Mouse (Mus musculus) lung, embryonic 15.5 days (tissue): ENCODE data around the gene Nav2. TPM values are rescaled to one million over a fixed set of nuclear protein-coding genes. Genes with fewer than 3 reads are reported as not detected.
A peak's percentile ranks its signal among the peaks of the same experiment; 100 is the strongest.

ENCODE experiments used
- ATAC-seq: fragments of 200-750 bp; cut with Nextera tagmentation; 2 replicates; pipeline ENCODE4 v1.8.0; 2017; ENCODE audit warnings: moderate number of reproducible peaks, borderline replicate concordance; ENCODE audit not compliant: low FRiP score, low TSS enrichment; ENCODE audit errors: extremely low read depth
- H3K27ac ChIP-seq: fragments of 300-500 bp; sonication (generic); 2 replicates; pipeline ENCODE4 v1.5.1; 2015; ENCODE audit warnings: moderate library complexity, mild to moderate bottlenecking, inconsistent platforms
- H3K27me3 ChIP-seq: fragments of 300-500 bp; sonication (generic); 2 replicates; pipeline ENCODE4 v1.6.1; 2015; ENCODE audit warnings: inconsistent platforms
- H3K36me3 ChIP-seq: fragments of 300-500 bp; sonication (generic); 2 replicates; pipeline ENCODE4 v1.6.1; 2015; ENCODE audit warnings: inconsistent platforms
- H3K4me1 ChIP-seq: fragments of 300-500 bp; sonication (generic); 2 replicates; pipeline ENCODE4 v1.6.1; 2015; ENCODE audit warnings: inconsistent platforms
- H3K4me2 ChIP-seq: fragments of 300-500 bp; sonication (generic); 2 replicates; pipeline ENCODE4 v1.6.1; 2015; ENCODE audit warnings: inconsistent platforms, mild to moderate bottlenecking, moderate library complexity
- H3K4me3 ChIP-seq: fragments of 300-500 bp; sonication (generic); 2 replicates; pipeline ENCODE4 v1.5.1; 2015; ENCODE audit warnings: mild to moderate bottlenecking, inconsistent platforms
- H3K9ac ChIP-seq: fragments of 300-500 bp; sonication (generic); 2 replicates; pipeline ENCODE4 v1.6.1; 2015; ENCODE audit warnings: inconsistent platforms
- H3K9me3 ChIP-seq: fragments of 300-500 bp; sonication (generic); 2 replicates; pipeline ENCODE4 v1.6.1; 2016; ENCODE audit warnings: inconsistent platforms
- WGBS: fragments of 180-500 bp; shearing (Covaris S2); methylation state at CpG from one replicate; pipeline ENCODE4 v1.1.7; 2015; 5-methylcytosine and 5-hydroxymethylcytosine counted together
- polyA plus RNA-seq: library from polyadenylated mRNA; unstranded; fragments of >200 nt; fragmentation: Nextera tagmentation; extraction: Ambion mirVana; gene quantifications from 2 replicates; pipeline ENCODE4 v1.2.1, GENCODE M21; 2015

The Nav2 gene
- polyA plus RNA-seq, 1 experiment from 2014 or later, result 27.6 TPM

DNA sequence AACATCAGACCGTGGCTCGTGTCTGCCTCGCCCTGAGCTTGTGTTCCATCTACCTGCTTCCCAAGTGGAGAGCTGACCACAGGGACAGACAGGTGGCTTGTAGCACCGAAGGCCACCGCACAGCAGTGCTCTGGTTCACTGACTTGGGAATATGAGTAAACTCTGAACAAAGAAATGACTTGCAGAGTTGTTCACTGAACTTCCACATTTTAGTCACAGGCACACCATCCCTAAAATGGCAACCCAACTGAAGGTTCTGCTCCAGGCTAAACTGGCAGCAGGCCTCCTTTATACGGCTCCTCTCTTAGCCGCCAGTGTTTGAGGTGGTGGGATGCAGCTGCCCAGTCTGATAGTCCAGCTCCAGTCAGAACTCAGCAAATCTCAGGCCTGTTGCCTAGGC lies 343.9 kb downstream of the Nav2 start:
- H3K27ac ChIP-seq, result no peak overlapping the region
- no peak overlapping the region for H3K4me2 ChIP-seq
- H3K4me3 ChIP-seq, result no peak overlapping the region
- peaks cover 26% of the 10 kb centered on the region for H3K4me1 ChIP-seq
- ATAC-seq, result no peak
- peaks cover 7% of the 10 kb centered on the region; the same call in 1 of the 2 replicates for H3K27me3 ChIP-seq
- H3K36me3 ChIP-seq, result no peaks in the 10 kb centered on the region
- no peak overlapping the region for H3K9ac ChIP-seq
- no peaks in the 10 kb centered on the region for H3K9me3 ChIP-seq
- WGBS, result 93% methylated on average over 7 of the region's 7 CpGs

DNA sequence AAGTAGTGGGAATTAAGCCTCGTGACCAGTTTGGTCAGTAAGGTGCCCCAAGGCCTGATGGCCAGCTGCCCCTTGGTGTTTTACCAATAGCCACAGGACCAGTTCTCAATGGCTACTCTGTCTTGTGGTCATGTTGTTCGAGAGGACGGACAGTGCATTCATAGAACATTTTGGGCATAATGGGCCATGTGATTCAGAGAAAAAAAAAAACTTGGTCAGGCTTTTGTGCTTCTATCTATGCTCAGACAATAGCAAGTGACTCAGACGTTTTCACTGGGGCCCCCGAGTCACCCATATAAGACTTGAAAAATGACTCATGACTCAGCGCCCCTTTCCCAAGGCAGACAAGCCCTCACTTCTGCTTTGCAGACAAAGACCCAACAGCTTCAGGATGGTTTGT lies 344.4 kb downstream of the Nav2 start:
- H3K9ac ChIP-seq, result no peak overlapping the region
- H3K4me3 ChIP-seq, result no peak overlapping the region
- H3K4me1 ChIP-seq, result peaks cover 24% of the 10 kb centered on the region
- no peak for ATAC-seq
- peaks cover 3% of the 10 kb centered on the region; the same call in 1 of the 2 replicates for H3K27me3 ChIP-seq
- no peak overlapping the region for H3K4me2 ChIP-seq
- no peaks in the 10 kb centered on the region for H3K36me3 ChIP-seq
- WGBS, result 84% methylated on average over 6 of the region's 6 CpGs
- H3K9me3 ChIP-seq, result no peaks in the 10 kb centered on the region
- no peak overlapping the region for H3K27ac ChIP-seq

- Histone ChIP-seq H3K27me3 (no peaks in the 10 kb centered on the region), H3K4me1 (peaks cover 3% of the 10 kb centered on the region; the same call in 1 of the 2 replicates), H3K27ac (no peak overlapping the region), H3K4me3 (no peak overlapping the region), H3K9me3 (no peaks in the 10 kb centered on the region), H3K4me2 (no peak overlapping the region), H3K36me3 (no peaks in the 10 kb centered on the region), H3K9ac (no peak overlapping the region)
- WGBS, result 93% methylated on average over 5 of the region's 5 CpGs
- ATAC-seq, result no peak
Measured at GRCm38 (mm10) chr7:49255053-49255452, 346.5 kb downstream of the Nav2 start.

GRCm38 (mm10) chr7:49257234-49257906 lies 348.9 kb downstream of the Nav2 start:
- peak overlapping the region; percentile 33; the same call in 1 of the 2 replicates for H3K27ac ChIP-seq
- no peak overlapping the region for H3K4me2 ChIP-seq
- 68% methylated on average over 13 of the region's 13 CpGs for WGBS

GRCm38 (mm10) chr7:49258088-49258487 lies 349.6 kb downstream of the Nav2 start:
- Histone ChIP-seq H3K9me3 (no peaks in the 10 kb centered on the region), H3K27ac (peak overlapping the region; percentile 33; the same call in 1 of the 2 replicates), H3K4me3 (no peak overlapping the region), H3K4me2 (no peak overlapping the region), H3K9ac (no peak overlapping the region), H3K36me3 (no peaks in the 10 kb centered on the region), H3K27me3 (no peaks in the 10 kb centered on the region), H3K4me1 (0 out of 2 replicates have a peak, but pooled peaks cover 3% of the 10 kb centered on the region)
- no peak for ATAC-seq
- 59% methylated on average over 6 of the region's 6 CpGs for WGBS

More at GRCm38 (mm10) chr7:49257234-49257906, 348.9 kb downstream of the Nav2 start:
- no peak for ATAC-seq
- Histone ChIP-seq H3K9me3 (no peaks in the 10 kb centered on the region), H3K4me1 (0 out of 2 replicates have a peak, but pooled peaks cover 3% of the 10 kb centered on the region), H3K36me3 (no peaks in the 10 kb centered on the region), H3K4me3 (no peak overlapping the region), H3K9ac (no peak overlapping the region), H3K27me3 (no peaks in the 10 kb centered on the region)

DNA sequence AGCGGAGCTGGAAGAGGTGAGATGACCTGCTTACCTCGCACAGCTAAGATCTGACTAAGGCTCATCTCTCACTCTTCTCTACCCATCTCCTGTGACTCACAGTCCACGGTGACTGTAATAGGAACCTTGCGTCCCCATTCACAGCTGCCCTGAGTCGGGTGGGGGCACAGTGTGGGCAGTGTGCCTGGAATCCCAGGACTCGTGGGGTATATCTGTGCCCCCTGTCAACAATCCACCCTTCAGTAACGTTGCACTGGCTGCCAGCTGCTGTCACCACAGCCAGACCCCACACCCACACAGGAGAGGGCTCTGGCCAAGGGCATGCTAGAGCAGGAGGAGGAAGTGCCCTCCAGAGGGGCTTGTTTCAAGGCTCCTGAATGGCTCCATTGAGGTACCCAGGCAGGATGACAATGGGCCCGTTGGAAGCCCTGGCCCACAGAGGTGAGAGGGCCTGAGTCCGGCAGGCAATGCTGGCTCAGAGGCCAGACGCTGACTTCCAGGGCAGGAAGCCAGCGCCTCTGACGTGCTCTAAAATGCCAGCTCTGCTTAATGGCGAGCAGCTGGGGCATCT lies 353.5 kb downstream of the Nav2 start:
- Histone ChIP-seq H3K9ac (no peak overlapping the region), H3K4me1 (0 out of 2 replicates have a peak, but pooled peaks cover 3% of the 10 kb centered on the region), H3K4me3 (no peak overlapping the region), H3K36me3 (no peaks in the 10 kb centered on the region), H3K27ac (no peak overlapping the region), H3K27me3 (no peaks in the 10 kb centered on the region), H3K4me2 (no peak overlapping the region), H3K9me3 (no peaks in the 10 kb centered on the region)
- 61% methylated on average over 13 of the region's 13 CpGs for WGBS
- ATAC-seq, result no peak

- Histone ChIP-seq H3K27me3 (no peaks in the 10 kb centered on the region), H3K4me3 (no peak overlapping the region), H3K4me1 (no peaks in the 10 kb centered on the region), H3K9ac (no peak overlapping the region), H3K4me2 (no peak overlapping the region), H3K36me3 (no peaks in the 10 kb centered on the region), H3K9me3 (no peaks in the 10 kb centered on the region), H3K27ac (no peak overlapping the region)
- WGBS, result 73% methylated on average over 6 of the region's 6 CpGs
- peak; percentile 27; the same call in 1 of the 2 replicates for ATAC-seq
Measured at GRCm38 (mm10) chr7:49266422-49266821, 357.9 kb downstream of the Nav2 start.

DNA sequence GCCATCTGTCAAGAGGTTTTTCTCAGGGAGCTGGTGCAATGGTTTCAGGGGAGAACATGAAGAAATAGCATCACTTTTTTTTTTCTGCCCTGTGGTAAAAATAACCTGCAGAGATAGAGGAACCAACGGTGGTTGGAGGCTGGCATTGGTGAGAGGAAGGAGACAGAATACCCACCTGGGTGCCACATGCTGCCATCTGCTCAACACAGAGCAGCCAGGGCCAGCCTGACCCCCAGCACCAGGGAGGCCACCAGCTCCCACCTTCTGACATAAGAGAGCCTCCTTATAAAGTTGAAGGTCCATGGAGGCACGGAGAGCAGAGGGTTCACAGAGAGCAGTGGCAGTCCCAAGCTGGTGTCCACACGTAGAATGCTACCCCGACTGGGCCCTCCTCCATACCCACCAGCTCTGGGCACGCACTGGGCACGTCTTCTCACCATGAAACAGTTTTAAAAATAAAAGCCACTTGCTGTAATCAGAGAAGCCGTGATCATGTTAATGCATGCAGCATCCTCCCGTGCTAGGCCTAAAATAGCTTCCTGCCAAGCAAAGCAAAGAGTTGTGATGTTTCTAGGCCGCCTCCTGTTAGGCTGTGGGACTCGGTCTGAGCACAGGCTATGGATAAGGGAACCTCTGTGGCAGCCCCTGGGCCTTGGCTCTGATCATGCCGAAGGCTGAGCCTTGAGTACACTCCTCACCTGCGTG lies 359.3 kb downstream of the Nav2 start:
- no peak for ATAC-seq
- Histone ChIP-seq H3K4me1 (peaks cover 3% of the 10 kb centered on the region; the same call in 1 of the 2 replicates), H3K27me3 (no peaks in the 10 kb centered on the region), H3K27ac (no peak overlapping the region), H3K36me3 (no peaks in the 10 kb centered on the region), H3K9me3 (no peaks in the 10 kb centered on the region), H3K9ac (no peak overlapping the region), H3K4me3 (no peak overlapping the region), H3K4me2 (no peak overlapping the region)
- WGBS, result 80% methylated on average over 12 of the region's 12 CpGs

- ATAC-seq, result no peak
- no peaks in the 10 kb centered on the region for H3K9me3 ChIP-seq
- H3K27me3 ChIP-seq, result no peaks in the 10 kb centered on the region
- WGBS, result 81% methylated on average over 9 of the region's 9 CpGs
- peaks cover 6% of the 10 kb centered on the region; the same call in 1 of the 2 replicates for H3K4me1 ChIP-seq
- H3K27ac ChIP-seq, result no peak overlapping the region
- H3K36me3 ChIP-seq, result no peaks in the 10 kb centered on the region
- no peak overlapping the region for H3K9ac ChIP-seq
- no peak overlapping the region for H3K4me2 ChIP-seq
- H3K4me3 ChIP-seq, result no peak overlapping the region
Measured at GRCm38 (mm10) chr7:49268401-49268921, 359.9 kb downstream of the Nav2 start.

DNA sequence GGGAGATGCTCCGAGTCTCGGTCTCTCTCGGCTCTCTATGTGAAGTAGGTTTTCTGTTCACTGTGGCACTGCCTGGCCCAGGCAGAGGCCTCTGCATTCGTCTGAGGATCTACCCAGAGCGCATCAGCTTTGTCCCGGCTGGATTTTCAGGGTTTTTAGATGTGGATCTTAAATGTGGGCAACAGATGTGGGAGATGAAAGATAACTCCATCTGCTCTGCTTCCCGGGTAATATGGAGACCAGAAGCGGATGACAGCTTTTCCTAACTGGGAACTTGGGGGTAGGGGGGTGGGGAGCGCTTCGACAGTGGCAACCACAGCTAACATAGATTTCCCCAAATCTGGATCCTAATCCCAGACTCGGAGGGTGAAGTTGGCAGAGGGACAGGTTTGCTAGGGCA lies 362.3 kb downstream of the Nav2 start:
- no peak overlapping the region for H3K27ac ChIP-seq
- no peak for ATAC-seq
- H3K9ac ChIP-seq, result no peak overlapping the region
- no peaks in the 10 kb centered on the region for H3K36me3 ChIP-seq
- WGBS, result 74% methylated on average over 11 of the region's 11 CpGs
- no peak overlapping the region for H3K4me2 ChIP-seq
- H3K4me1 ChIP-seq, result peaks cover 6% of the 10 kb centered on the region; the same call in 1 of the 2 replicates
- H3K4me3 ChIP-seq, result no peak overlapping the region
- H3K9me3 ChIP-seq, result no peaks in the 10 kb centered on the region
- H3K27me3 ChIP-seq, result no peaks in the 10 kb centered on the region

- no peak overlapping the region for H3K4me2 ChIP-seq
- WGBS, result 20% methylated on average over 16 of the region's 16 CpGs
- peaks cover 6% of the 10 kb centered on the region; the same call in 1 of the 2 replicates for H3K4me1 ChIP-seq
- H3K27me3 ChIP-seq, result no peaks in the 10 kb centered on the region
- 0 out of 2 replicates have a peak, but pooled peaks have one; percentile 27 for ATAC-seq
- H3K36me3 ChIP-seq, result no peaks in the 10 kb centered on the region
- H3K4me3 ChIP-seq, result no peak overlapping the region
- H3K9me3 ChIP-seq, result no peaks in the 10 kb centered on the region
- no peak overlapping the region for H3K9ac ChIP-seq
- H3K27ac ChIP-seq, result no peak overlapping the region
Measured at GRCm38 (mm10) chr7:49272445-49273439, 364.2 kb downstream of the Nav2 start.
